Mouse (Mus musculus) thymus, adult 2 months (tissue): ENCODE data around the gene Mau2.

Source experiments
- CTCF ChIP-seq: fragments of 200-500 bp; IDR thresholded peaks from 2 replicates; pipeline ENCODE4 v1.5.1; 2012; ENCODE audit warnings: mild to moderate bottlenecking, control low read depth, low read length, moderate library complexity, borderline replicate concordance; ENCODE audit not compliant: control insufficient read depth, poor library complexity, insufficient read depth; ENCODE audit errors: extremely low read depth
- POLR2A ChIP-seq: fragments of 200-500 bp; IDR thresholded peaks from 2 replicates; pipeline ENCODE4 v1.6.1; 2012; ENCODE audit warnings: mild to moderate bottlenecking, low read length, control low read depth, moderate library complexity; ENCODE audit not compliant: control insufficient read depth, poor library complexity, insufficient read depth; ENCODE audit errors: extremely low read depth

DNA sequence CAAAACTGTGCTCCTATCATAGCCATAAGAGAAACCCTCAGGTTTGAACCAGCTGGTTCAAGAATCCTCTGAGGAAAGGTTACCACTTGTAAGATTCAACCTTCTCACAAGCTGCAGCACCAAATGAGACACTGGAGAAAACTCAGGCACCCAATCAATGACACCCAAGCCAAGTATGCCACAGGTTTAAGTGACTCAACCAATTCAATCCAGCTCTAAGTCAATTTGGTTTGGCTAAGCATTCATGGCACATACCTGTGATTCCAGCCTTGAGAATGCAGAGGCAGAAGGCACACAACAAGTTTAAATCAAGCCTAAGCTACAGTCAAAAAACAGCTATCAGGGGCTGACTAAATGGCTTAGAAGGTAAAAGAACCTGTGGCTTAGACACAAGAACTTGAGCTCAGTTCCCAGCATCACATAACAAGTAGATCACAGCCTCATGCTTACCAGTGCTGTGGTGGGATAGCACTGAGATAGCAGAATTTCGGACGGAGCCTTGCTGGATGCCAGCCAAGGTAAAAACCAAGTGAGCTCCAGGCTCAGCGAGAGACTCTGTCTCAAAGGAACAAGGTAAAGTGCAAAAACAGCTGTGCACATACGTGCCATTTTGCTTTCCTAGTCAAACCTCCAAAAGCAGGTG is 75.1 kb downstream of the Mau2 start:
- TF ChIP-seq CTCF (no peak), POLR2A (no peak)
